Mouse (Mus musculus): ENCODE data around the gene Rcan3.

Gene Rcan3

GRCm38 (mm10) chr4:135433443-135434394, at the start of gene Rcan3:
TSS of gene Rcan3 (minus strand) at chr4:135433853.
- DNase-seq = peak; percentile 73 to 76

GRCm38 (mm10) chr4:135480370-135480769, 46.7 kb upstream of the Rcan3 start:
- DNase-seq = no peak

DNA sequence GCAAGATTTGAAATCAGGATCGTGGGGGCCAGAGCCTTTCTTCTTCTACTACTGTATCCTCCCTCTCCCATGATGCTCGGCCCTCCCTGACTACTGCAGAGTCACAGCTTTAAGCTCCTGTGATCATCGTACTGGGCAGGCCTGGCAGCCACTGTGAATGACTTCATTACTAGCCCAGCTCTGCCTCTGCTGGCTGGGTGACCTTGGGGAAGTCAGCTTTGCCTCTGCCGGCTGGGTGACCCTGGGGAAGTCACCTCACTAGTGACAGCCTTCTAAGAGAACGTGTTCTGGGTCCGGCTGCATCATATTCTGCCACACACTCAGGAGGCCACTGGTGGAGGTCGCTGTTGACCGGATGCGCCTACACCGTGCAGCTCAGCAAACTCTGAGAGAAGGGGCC, 44.2 kb upstream of the Rcan3 start:
- DNase-seq = no peak

DNA sequence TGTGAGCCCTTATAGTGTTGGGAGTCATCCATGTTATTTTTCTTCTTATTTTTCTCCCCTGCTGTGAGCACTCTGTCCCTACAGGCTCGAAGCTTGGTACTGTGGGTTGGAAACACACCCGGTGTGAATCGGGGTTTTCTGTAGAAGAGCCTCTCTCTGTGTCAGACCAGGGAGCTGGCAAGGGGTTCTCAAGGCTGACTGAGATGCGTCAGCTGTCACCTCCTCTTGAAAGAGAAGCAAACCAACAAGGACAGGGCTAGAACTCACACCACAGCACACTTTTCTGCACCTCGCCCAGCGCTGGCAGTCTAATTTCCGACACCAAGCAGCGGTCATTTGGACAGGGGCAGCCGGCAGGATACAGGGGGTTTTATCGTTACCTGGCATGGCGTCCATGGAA, 29.8 kb upstream of the Rcan3 start:
- DNase-seq = no peak

DNA sequence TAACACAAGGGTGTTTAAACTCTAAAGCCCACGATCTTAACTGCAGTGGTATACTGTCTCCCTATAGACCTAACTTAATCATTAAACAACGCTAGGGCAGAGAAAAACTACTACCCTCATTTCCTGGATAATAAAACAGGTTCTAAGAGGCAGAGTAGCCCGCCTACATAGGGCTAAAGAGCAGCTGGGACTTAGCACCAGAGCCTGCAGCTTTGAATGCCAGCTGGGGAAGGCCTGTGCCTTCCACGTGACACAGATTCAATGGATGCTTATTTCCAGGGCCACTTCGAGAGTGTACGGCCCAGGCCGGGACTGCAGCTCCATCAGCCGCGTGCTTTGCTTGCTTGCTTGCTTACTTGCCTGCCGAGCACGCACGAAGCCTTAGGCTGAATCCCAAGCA, 19.9 kb upstream of the Rcan3 start:
- no peak for DNase-seq

DNA sequence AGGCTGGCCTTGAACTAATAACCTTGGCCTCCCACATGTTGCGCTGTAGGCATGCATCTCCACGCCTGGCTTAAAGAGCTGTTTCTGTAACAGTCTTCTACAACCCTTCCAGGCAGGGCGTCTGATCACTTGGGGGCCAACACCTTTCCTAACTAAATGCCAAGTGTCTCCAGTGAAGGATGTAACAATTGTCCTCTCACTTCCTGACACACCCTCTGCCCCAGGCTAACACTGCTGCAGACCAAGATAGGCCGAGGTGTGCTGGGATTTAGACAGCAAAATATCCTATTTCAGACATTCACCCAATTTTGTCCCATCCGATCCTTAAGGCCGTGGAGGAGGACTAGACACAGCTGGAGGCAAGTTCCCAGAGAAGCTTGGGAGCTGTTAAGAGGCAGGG, 19.5 kb upstream of the Rcan3 start:
- no peak for DNase-seq

GRCm38 (mm10) chr4:135451360-135452015, 17.8 kb upstream of the Rcan3 start:
- no peak for DNase-seq

DNA sequence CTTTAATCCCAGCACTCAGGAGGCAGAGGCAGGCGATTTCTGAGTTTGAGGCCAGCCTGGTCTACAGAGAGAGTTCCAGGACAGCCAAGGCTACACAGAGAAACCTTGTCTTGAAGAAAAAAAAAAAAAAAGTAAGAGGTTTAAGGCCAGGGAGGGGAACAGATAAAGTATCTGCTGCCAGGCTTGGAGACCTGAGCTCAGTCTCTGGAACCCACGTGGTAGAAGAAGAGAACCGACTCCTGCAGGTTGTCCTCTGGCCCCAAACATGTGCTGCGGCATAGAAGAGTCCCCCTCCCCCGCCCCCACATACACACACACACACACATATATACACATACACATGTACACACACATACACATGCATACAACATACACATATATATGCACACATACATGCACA, 8.8 kb upstream of the Rcan3 start:
- DNase-seq = no peak

GRCm38 (mm10) chr4:135439904-135440522, 6.4 kb upstream of the Rcan3 start:
- DNase-seq = peak in 1 of 2 experiments; percentile 46

- peak; percentile 63 to 64 for DNase-seq
These were observed 5.6 kb upstream of the Rcan3 start for GRCm38 (mm10) chr4:135439188-135439647.

DNA sequence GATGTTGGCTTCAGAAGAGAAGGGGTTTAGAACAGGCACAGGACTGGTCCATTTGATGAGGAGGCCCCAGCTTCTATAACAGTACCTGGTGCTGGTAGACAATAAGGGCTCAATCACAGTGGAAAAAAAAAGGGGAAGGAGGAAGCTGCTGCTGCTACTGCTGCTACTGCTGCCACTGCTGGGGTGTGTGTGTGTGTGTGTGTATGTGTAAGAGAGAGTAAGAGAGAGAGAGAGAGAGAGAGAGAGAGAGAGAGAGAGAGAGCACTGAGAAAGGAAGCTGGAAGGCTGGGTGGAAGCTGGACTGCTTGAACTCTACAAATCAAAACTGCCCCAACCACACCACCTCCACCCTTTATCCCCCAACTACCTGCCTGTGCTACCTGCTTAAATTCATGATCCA, 4.3 kb upstream of the Rcan3 start:
- DNase-seq = no peak

DNA sequence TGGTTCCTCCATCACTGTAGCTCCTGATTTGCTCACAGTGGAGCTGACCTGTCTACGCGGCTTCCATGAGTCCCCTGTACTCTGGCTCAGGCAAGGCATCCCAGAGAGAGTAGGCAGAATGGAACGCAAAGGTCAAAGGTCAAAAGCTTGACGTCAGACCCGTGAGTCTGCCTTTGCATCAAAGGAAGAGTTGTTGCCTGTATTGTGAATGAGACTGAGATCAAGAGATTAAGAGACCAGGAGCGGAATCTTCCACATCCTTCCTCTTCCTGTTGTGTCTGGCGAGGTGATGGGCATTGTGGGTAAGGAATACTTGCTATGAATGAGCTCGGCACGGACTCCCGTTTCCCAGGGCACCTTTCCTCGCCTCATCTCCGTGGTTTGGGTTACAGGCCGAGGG, 2.6 kb upstream of the Rcan3 start:
- DNase-seq = no peak

- DNase-seq = no peak
These were observed 739 bp upstream of the Rcan3 start for GRCm38 (mm10) chr4:135434395-135434789.

- no peak for DNase-seq
These were observed 589 bp downstream of the Rcan3 start for GRCm38 (mm10) chr4:135433086-135433442.

- no peak for DNase-seq
These were observed 3.5 kb downstream of the Rcan3 start for GRCm38 (mm10) chr4:135429990-135430760.

- DNase-seq = no peak
These were observed 4.3 kb downstream of the Rcan3 start for GRCm38 (mm10) chr4:135429383-135429782.

DNA sequence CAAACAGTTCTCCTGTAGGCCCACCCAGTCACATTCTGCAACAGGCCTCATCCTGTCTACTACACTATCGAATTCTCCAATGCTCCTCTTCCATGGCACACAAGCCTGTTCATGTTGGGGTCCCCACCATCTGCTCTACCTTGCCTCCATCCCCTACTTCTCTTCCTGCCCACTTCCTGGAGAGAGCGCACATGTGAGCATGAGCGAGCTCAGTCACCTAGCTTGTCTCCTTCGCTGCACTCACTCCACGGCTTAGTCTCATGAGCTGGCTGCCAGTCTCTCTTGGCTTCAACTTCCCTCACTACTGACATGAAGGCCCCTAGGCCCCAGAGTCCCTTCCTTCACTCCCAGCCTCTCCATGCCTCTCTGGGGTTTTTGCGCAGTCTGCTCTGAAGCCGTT, 7.1 kb downstream of the Rcan3 start:
- no peak for DNase-seq

DNA sequence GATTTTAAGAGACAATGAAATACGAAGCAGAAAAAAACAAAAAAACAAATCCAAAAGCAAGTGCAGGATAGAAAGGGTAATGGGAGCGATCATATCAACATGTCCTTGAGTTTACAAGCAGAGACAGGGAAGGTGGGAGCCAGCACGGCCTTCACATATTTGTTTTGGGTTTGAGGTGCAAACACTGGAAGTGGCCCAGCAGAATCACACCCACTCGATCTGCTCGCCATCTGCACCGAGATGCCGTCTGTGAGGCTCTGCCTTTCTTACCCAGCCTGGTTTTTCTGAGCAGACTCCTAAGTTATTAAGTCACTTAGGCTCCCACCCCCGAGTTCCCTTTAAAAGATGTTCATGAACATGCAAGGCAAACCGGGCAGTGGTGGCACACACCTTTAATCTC, 8.0 kb downstream of the Rcan3 start:
- DNase-seq = no peak

- no peak for DNase-seq
These were observed 12.7 kb downstream of the Rcan3 start for GRCm38 (mm10) chr4:135420961-135421360.

GRCm38 (mm10) chr4:135420416-135420815, 13.2 kb downstream of the Rcan3 start:
- no peak for DNase-seq

GRCm38 (mm10) chr4:135419996-135420395, 13.7 kb downstream of the Rcan3 start:
- no peak for DNase-seq

DNA sequence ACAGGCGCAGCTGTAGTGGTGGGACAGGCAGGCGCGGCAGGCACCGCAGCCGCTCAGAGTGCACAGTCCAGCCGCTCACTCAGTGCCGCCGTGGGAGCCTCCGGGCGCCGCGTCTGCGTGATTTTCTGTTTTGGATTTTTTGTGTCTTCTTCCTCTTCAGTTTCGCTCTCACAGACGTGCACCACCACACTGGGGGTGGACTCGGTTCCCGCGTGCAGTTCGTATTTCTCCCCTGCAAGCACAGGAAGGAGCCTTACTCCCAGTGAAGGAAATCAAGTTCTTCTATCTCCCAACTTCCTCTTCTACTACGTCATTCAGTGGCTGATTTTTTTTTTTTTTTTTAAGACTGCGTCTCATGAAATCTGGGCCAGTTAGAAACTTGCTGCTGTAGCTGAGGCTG, 17.3 kb downstream of the Rcan3 start:
- no peak for DNase-seq

DNA sequence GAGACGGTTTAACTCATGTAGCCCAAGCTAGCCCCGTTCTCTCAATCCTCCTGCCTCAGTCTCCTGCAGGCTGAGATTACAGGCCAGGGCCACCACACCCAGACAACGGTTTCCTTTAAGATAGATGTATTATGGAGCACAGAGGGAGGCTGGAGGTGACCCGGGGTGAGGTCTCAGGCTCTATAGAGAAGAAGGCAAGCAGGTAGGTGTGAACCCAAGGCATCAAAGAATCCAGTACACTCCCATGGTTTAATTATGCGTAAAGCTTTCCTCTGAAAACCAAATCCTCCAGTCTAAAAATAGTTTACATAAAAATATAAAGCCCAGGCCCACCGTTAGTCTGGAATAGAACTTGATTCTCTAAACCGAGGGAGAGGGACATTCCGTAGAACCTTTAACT, 20.2 kb downstream of the Rcan3 start:
- DNase-seq = no peak
